Mouse (Mus musculus) lung, postnatal 0 days (tissue): ENCODE data around the gene Onecut3.

ENCODE experiments used
- CTCF ChIP-seq: IDR thresholded peaks from 2 replicates; pipeline ENCODE4 v1.5.1; 2016; ENCODE audit warnings: antibody characterized with exemption, mild to moderate bottlenecking
- EP300 ChIP-seq: IDR thresholded peaks from 2 replicates; pipeline ENCODE4 v1.6.1; 2016; ENCODE audit warnings: antibody characterized with exemption, mild to moderate bottlenecking, control low read depth

DNA sequence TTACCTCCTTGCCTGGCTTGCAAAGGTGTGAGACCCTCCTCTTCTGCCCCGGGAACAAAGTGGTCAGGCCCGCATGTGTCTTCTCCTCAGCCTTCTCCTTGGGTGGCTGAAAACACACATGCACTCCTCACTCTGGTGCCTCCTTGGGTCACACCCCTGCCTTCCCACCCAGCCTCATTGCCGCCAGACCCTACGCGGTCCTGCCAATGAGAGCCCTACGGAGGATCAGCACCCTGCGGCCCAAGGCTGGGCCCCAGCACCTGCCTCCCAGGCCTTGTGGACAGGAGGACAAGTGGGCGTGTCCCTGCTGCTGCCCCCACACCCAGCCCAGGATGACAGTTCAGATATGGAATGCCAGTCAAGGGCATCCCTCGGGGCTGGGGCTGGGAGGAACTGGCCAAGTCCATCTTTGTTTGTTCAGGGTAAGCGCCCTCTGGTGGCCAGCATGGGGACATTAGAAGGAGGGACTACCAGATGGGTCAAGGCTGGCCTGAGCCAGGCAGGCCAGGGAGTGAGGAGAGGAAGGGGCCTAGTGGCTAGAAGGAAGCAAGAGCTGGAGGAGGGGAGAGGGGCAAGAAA is 53.9 kb downstream of the Onecut3 start:
- peak; percentile 90 for TF ChIP-seq CTCF
- TF ChIP-seq EP300 = no peak
